Mouse (Mus musculus): ENCODE measurements around the gene Tmem9b. TPM values are rescaled to one million over a fixed set of nuclear protein-coding genes. Genes with fewer than 3 reads are reported as not detected.

Tmem9b gene
- total RNA-seq (2021), result 10 to 100 TPM; 82.6 to 83.7 TPM
- long read RNA-seq, experiment 1, transcript Tmem9b-201 (5 exons, 1,703 nt), result major isoform, 135 of 142 reads
- long read RNA-seq, experiment 1, partial matches to known transcripts, result 2 of 142 reads
- long read RNA-seq, experiment 1, other reads (novel, unspliced or antisense), result 5 of 142 reads
- long read RNA-seq, experiment 2, transcript Tmem9b-201 (5 exons, 1,703 nt), result major isoform, 174 of 198 reads
- long read RNA-seq, experiment 2, partial matches to known transcripts, result 5 of 198 reads
- long read RNA-seq, experiment 2, other reads (novel, unspliced or antisense), result 16 of 198 reads

DNA sequence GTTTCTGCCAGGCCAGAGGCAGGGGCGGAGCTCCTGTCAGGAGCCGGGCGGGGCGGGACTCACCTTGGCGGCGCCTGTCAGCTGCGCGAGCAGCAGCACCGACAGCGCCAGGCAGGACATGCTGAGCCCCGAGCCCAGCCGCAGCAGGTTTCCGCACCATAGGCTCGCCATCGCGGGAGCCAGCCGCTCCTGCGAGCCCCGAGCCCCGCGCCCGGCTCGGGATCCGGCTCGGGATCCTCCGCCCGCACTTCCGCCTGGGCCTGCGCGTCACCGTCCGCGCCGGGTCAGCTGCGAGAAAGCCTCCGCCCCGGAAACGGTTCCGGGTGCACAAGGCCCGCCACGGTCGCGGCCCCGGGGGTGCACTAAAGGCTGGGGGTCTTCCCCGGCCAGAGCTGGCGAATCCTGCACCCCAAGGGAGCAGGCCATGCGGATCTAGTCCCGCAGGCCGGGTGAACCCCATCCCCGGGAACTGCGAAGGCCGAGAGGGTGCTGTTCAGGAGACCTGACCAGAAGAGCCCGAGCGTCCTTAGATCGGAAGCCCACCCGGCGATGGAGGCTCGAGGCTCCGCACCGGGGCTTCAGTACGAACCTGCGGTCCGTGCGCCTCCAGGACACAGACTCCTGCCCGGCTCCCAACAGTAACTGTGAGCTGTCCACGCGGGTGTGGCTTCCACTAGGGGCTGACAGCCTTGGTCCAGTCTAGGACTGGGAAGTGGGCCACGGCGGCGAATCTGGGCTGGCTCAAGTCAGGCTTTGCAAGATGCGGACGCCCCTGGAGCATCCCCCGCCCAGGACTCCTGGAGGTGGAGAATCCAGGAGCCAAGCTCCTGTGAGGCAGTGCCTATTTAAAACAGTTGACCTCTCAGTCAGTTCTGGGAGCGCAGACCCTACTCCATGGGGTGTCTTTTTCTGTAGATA lies at the start of gene Tmem9b:
Gene Tmem9b, minus strand, starts transcription at position 868 of the 918 bp plus-strand sequence.
- DNase-seq (ENCODE audit: low spot score in 2 of 2), result peak; percentile 77 to 86

DNA sequence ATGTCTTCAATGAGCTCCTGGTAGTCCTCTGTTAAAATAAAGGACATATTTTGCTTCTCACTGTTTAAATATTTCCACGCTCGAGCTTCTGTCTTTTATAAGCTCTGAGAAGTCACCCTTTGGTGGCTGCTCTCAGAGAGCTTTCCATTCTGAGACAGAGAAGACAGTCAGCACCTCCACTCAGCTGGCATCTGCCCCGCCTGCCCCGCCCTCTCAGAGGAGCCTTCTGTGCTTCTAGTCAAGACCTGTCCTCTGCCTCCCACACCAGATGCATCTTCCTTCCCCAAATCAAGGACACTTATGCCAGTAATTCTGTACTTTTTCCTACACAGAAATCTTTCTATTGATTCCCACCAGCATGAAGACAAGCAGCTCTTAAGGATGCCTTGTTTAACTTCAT lies 48.0 kb upstream of the Tmem9b start:
- DNase-seq (ENCODE audit: low spot score in 2 of 2), result no peak

DNA sequence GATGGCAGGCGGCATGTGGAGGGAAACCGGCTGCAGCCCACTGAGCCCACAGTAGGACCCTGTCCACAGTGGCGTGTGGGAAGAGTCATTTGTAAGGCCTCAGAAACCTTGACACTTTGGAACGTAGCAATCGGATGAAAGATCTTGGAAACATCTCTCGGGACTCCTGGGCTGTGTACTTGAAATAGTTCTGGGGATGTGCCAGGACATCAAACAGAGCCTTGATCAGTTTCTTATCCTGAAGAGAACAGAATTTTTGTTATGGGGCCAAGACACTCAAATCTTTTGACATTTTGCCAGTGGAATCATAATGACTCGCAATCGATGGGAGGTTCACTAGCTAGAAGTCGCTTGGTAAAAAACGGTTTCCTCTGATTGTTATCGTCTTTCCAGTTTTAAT lies 46.5 kb upstream of the Tmem9b start:
- no peak for DNase-seq (ENCODE audit: low spot score in 2 of 2)

GRCm38 (mm10) chr7:109795564-109795963 lies 42.9 kb upstream of the Tmem9b start:
- DNase-seq (ENCODE audit: low spot score in 2 of 2), result no peak

DNA sequence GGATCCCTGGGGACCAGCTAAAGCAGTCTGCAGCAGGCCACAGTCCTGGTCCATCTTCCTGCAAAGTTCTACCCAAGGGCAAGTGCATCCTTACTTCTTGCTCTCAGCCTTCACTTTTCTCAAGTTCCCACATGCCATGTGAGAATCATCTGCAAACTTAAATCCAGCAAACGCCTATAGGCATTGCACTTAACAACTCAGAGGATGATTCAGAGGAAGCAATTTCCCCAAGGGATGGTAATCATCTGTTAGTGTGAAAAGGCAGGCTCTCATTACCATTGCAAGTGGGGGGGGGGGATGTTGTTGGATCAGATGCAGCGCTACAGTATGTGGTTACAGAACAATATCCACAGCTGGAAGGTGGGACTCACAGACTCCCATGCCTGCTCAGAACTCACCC lies 41.9 kb upstream of the Tmem9b start:
- no peak for DNase-seq (ENCODE audit: low spot score in 2 of 2)

- peak in 1 of 2 experiments; percentile 57 for DNase-seq (ENCODE audit: low spot score in 2 of 2)
Observed at GRCm38 (mm10) chr7:109792759-109793158, 40.1 kb upstream of the Tmem9b start.

GRCm38 (mm10) chr7:109790818-109791217 lies 38.1 kb upstream of the Tmem9b start:
- DNase-seq (ENCODE audit: low spot score in 2 of 2), result no peak

- no peak for DNase-seq (ENCODE audit: low spot score in 2 of 2)
Observed at GRCm38 (mm10) chr7:109787860-109788259, 35.2 kb upstream of the Tmem9b start.

DNA sequence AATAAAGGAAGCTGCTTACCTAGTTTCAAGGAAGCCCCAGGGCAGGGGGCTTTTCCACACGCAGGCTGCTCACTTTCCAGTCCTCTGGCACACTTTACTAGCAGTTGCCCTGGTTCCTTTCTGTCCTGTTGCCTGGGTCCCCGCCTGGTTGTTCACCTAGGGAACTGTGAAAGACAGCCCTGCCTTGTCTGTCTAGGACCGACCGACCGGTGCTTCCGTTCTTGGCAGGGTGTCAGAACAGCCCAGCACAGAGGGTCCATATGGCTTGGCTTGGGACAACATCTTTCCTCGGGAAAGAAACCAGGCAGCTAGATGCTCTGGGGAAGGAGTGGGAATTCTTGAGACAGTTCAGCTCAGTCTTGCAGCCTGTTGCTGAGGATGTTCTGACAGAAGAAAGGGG lies 30.6 kb upstream of the Tmem9b start:
- no peak for DNase-seq (ENCODE audit: low spot score in 2 of 2)

DNA sequence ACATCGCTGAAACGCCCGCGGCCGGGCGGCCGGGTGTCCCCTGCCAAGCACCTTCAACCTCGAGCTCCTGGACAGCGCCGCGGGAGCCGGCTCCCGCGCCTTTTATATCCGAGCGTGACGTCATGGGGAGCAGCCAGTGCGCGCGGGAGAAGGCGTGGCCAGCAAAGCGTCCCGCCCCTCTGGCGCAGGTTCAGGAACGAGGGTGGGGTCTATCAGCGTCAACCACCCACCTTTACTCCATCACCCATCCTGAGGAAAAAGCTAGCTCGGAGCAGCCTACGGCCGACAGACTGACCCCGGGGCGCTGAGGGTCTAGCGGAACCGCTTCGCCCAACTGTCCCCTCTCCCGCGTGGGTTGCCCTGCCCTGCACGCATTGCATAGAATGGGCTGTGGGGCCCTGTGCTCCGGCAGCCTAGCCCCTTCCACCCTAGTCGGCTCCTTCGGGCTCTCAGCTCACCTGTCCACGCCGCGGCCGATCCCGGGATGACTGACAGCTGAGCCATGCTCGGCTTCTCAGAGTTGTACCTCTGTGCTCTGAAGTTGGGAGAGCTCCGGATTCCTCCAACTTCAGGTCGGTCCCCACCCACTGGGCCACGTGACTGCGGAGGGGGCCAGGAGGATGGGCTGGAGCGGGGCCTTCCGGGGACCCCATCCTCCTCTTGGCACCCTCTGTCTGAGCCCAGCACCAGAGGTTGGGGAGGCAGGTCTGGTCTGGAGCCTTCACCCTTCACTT lies 29.0 kb upstream of the Tmem9b start, which contains the start of gene Nrip3:
Gene Nrip3, minus strand, starts transcription at position 556 of the 734 bp plus-strand sequence.
- DNase-seq (ENCODE audit: low spot score in 2 of 2), result peak; percentile 79 to 81

- peak in 1 of 2 experiments; percentile 41 for DNase-seq (ENCODE audit: low spot score in 2 of 2)
Observed at GRCm38 (mm10) chr7:109781087-109781469, 28.4 kb upstream of the Tmem9b start.

- DNase-seq (ENCODE audit: low spot score in 2 of 2), result no peak
Observed at GRCm38 (mm10) chr7:109772251-109772650, 19.6 kb upstream of the Tmem9b start.

DNA sequence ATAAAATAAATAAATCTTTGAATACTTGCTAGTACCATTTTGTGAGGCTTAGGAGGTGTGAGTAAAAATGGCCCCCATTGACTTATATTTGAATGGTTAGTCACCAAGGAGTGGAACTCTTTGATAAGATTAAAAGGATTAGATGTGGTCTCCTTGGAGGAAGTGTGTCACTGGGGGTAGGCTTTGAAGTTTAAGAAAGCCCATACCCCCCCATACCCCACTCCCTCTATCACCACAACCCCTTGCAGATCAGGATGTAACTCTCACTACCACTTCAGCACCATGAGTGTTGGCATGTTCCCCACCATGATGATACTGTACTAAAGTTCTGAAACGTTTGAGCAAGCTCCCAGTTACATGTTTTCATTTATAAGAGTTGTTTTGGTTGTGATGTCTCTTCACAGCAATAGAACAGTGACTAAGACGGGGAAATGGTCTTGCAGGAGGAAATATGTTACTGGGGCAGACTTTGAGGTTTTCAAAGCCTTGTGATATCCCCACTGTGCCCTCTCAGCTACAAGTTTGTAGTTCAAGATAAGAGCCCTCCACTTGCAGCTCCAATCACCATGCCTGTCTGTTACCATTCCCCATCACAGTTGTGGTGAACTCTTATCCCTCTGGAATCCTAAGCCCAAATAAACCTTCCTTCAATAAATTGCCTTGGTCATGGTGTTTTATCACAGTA lies 16.2 kb upstream of the Tmem9b start:
- DNase-seq (ENCODE audit: low spot score in 2 of 2), result no peak

GRCm38 (mm10) chr7:109767575-109768350 lies 15.1 kb upstream of the Tmem9b start:
- DNase-seq (ENCODE audit: low spot score in 2 of 2), result no peak

- DNase-seq (ENCODE audit: low spot score in 2 of 2), result peak in 1 of 2 experiments; percentile 64
Observed at GRCm38 (mm10) chr7:109764009-109764408, 11.3 kb upstream of the Tmem9b start.

- no peak for DNase-seq (ENCODE audit: low spot score in 2 of 2)
Observed at GRCm38 (mm10) chr7:109756291-109756690, 3.6 kb upstream of the Tmem9b start.

DNA sequence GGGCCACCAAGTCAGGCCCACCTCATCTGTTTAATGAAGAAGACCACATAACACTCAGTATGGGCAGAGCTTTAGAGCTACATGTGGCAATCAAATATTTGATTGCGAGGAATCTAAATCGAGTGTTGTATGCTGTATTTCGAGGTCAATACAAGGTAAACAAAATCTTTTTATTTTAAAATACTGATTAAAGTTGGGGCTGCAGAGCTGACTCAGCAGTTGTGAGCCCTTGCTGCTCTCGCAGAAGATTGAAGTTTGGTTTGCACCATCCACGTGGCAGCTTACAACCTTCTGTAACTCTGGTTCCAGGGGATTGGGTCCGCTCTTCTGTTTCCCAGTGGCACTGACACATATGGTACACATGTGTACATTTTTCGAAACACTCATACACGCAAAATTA lies 1.4 kb upstream of the Tmem9b start:
- no peak for DNase-seq (ENCODE audit: low spot score in 2 of 2)

DNA sequence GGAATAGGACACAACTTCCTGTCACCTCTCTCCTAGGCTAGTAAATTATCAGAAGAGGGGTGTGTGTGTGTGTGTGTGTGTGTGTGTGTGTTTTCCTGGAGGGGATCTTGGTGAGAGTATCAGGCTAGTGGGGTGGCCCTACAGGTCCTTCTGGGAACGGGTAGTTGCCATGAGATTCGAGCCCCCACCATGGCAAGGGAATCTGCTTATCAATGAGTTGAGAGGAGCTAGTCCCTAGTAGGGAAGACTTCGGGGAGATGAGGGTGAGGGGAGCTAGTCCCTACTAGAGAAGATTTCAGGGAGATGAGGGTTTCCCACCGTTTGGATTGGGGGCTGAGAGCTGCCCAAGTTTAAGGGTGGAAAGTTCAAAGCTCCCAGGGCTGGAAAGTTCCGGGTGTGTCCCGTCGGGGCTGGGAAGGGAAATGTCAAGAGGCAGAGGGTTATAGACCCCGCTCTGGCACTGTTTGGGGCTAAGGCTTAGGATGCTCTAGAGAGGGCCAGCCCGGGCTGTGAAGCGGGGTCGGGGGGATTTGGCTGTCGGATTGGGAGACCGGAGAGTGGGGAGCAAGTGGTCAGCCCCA lies 1.2 kb downstream of the Tmem9b start:
- DNase-seq (ENCODE audit: low spot score in 2 of 2), result no peak

- no peak for DNase-seq (ENCODE audit: low spot score in 2 of 2)
Observed at GRCm38 (mm10) chr7:109747747-109748146, 4.9 kb downstream of the Tmem9b start.

- DNase-seq (ENCODE audit: low spot score in 2 of 2), result no peak
Observed at GRCm38 (mm10) chr7:109741703-109742102, 11.0 kb downstream of the Tmem9b start.

Data from layer of hippocampus, postnatal 14 days (tissue).